Mouse (Mus musculus) heart, postnatal 0 days (tissue): ENCODE measurements around the gene Bmpr1a.

Experiments used
- CTCF ChIP-seq: IDR thresholded peaks from 2 replicates; pipeline ENCODE4 v1.5.1; 2016; ENCODE audit warnings: antibody characterized with exemption, control low read depth, low read depth
- EP300 ChIP-seq: IDR thresholded peaks from 2 replicates; pipeline ENCODE4 v1.6.1; 2016; ENCODE audit warnings: antibody characterized with exemption, low read depth

- TF ChIP-seq CTCF (no peak), EP300 (no peak)
These were observed 54.7 kb downstream of the Bmpr1a start for GRCm38 (mm10) chr14:34448398-34448797.
